Mouse (Mus musculus) limb, embryonic 11.5 days (tissue): ENCODE measurements around the gene Ccdc62. TPM values are rescaled to one million over a fixed set of nuclear protein-coding genes. Genes with fewer than 3 reads are reported as not detected.
A peak's percentile ranks its signal among the peaks of the same experiment; 100 is the strongest.

Experiments
- ATAC-seq: fragments of 200-750 bp; cut with Nextera tagmentation; 2 replicates; pipeline ENCODE4 v1.8.0; 2017; ENCODE audit warnings: low read depth; ENCODE audit not compliant: insufficient number of reproducible peaks, low FRiP score, low TSS enrichment
- DNase-seq: peaks from one replicate; pipeline ENCODE4 v3.0.0-alpha.2; 2015; ENCODE audit warnings: low spot score
- H3K27ac ChIP-seq: fragments of 300-500 bp; sonication (generic); replicated peaks from 2 replicates; pipeline ENCODE4 v1.5.1; 2014; ENCODE audit warnings: low read depth, mild to moderate bottlenecking, low read length
- H3K27me3 ChIP-seq: fragments of 300-500 bp; sonication (generic); 2 replicates; pipeline ENCODE4 v1.6.1; 2014; ENCODE audit warnings: mild to moderate bottlenecking, low read length, mixed read lengths; ENCODE audit not compliant: control insufficient read depth, insufficient read depth
- H3K36me3 ChIP-seq: fragments of 300-500 bp; sonication (generic); 2 replicates; pipeline ENCODE4 v1.6.1; 2014; ENCODE audit warnings: mild to moderate bottlenecking, low read length, moderate library complexity, mixed read lengths; ENCODE audit not compliant: control insufficient read depth, insufficient read depth
- H3K4me1 ChIP-seq: fragments of 300-500 bp; sonication (generic); 2 replicates; pipeline ENCODE4 v1.6.1; 2014; ENCODE audit warnings: low read length, mixed read lengths; ENCODE audit not compliant: control insufficient read depth, insufficient read depth
- H3K4me2 ChIP-seq: fragments of 300-500 bp; sonication (generic); 2 replicates; pipeline ENCODE4 v1.6.1; 2014; ENCODE audit warnings: low read depth, mild to moderate bottlenecking, moderate library complexity; ENCODE audit not compliant: severe bottlenecking
- H3K4me3 ChIP-seq: fragments of 300-500 bp; sonication (generic); 2 replicates; pipeline ENCODE4 v1.5.1; 2014; ENCODE audit warnings: low read depth, low read length
- H3K9ac ChIP-seq: fragments of 300-500 bp; sonication (generic); 2 replicates; pipeline ENCODE4 v1.6.1; 2014; ENCODE audit warnings: mild to moderate bottlenecking, low read length
- H3K9me3 ChIP-seq: fragments of 300-500 bp; sonication (generic); 2 replicates; pipeline ENCODE4 v1.6.1; 2016; ENCODE audit warnings: low read length; ENCODE audit not compliant: control insufficient read depth
- WGBS: fragments of 180-500 bp; shearing (Covaris S2); extraction: QIAGEN DNeasy Blood & Tissue Kit; methylation state at CpG from one replicate; pipeline ENCODE4 v1.1.7; 2014; 5-methylcytosine and 5-hydroxymethylcytosine counted together
- polyA plus RNA-seq: library from polyadenylated mRNA; unstranded; fragments of >200 nt; fragmentation: Nextera tagmentation; extraction: Ambion mirVana; gene quantifications from 2 replicates; pipeline ENCODE4 v1.2.1, GENCODE M21; 2014

Ccdc62 gene
- polyA plus RNA-seq, 1 experiment from 2014 or later: 7.3 TPM

GRCm38 (mm10) chr5:124010910-124011655, 80.6 kb downstream of the Ccdc62 start:
- Histone ChIP-seq H3K4me1 (peaks cover 28% of the 10 kb centered on the region), H3K4me3 (no peak overlapping the region), H3K27me3 (no peaks in the 10 kb centered on the region), H3K9me3 (no peaks in the 10 kb centered on the region), H3K27ac (peak overlapping the region; percentile 24), H3K36me3 (peaks cover 13% of the 10 kb centered on the region; the same call in 1 of the 2 replicates), H3K4me2 (peak overlapping the region; percentile 25; the same call in 1 of the 2 replicates), H3K9ac (0 out of 2 replicates have a peak overlapping the region, but pooled peaks have one; percentile 34)
- DNase-seq: peak; percentile 66
- ATAC-seq: peak; percentile 18; the same call in 1 of the 2 replicates
- 8% methylated on average over 19 of the region's 19 CpGs for WGBS

DNA sequence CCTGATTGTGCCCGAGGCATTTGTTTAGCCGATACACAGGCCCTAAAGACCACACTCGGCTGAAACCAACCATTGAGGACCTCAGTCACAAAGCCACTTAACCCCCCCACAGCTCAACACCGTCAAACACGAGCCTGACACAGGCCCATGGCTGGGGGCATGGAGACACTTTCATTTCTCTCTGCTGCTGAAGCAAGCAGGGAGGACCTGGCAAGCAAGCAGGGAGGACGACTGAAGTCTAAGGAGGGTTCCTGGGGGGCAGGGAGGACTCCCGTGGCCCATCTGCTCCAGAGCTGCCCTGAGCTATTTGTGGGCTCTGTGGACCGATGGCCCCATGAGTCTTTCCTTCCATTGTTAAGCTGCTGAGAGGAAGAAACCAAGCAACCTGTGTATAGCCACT, 81.4 kb downstream of the Ccdc62 start:
- ATAC-seq (no peak), DNase-seq (no peak)
- H3K4me3 ChIP-seq: no peak overlapping the region
- H3K36me3 ChIP-seq: peaks cover 7% of the 10 kb centered on the region; the same call in 1 of the 2 replicates
- no peak overlapping the region for H3K9ac ChIP-seq
- H3K27me3 ChIP-seq: no peaks in the 10 kb centered on the region
- no peak overlapping the region for H3K27ac ChIP-seq
- no peak overlapping the region; the same call in 1 of the 2 replicates for H3K4me2 ChIP-seq
- H3K9me3 ChIP-seq: no peaks in the 10 kb centered on the region
- H3K4me1 ChIP-seq: peaks cover 28% of the 10 kb centered on the region
- 30% methylated on average over 8 of the region's 8 CpGs for WGBS

- ATAC-seq (no peak), DNase-seq (no peak)
- Histone ChIP-seq H3K36me3 (peaks cover 7% of the 10 kb centered on the region; the same call in 1 of the 2 replicates), H3K4me1 (peaks cover 28% of the 10 kb centered on the region), H3K27me3 (no peaks in the 10 kb centered on the region), H3K9me3 (no peaks in the 10 kb centered on the region), H3K9ac (no peak overlapping the region), H3K27ac (no peak overlapping the region), H3K4me3 (no peak overlapping the region), H3K4me2 (no peak overlapping the region)
- 86% methylated on average over 10 of the region's 10 CpGs for WGBS
Measured at GRCm38 (mm10) chr5:124012885-124013284, 82.4 kb downstream of the Ccdc62 start.

- peaks cover 28% of the 10 kb centered on the region for H3K4me1 ChIP-seq
- H3K36me3 ChIP-seq: no peaks in the 10 kb centered on the region; the same call in 1 of the 2 replicates
- no peak overlapping the region for H3K9ac ChIP-seq
- H3K4me3 ChIP-seq: no peak overlapping the region
- no peak overlapping the region for H3K4me2 ChIP-seq
- no peak for ATAC-seq
- no peak for DNase-seq
- no peaks in the 10 kb centered on the region for H3K9me3 ChIP-seq
- WGBS: 87% methylated on average over 16 of the region's 16 CpGs
- no peaks in the 10 kb centered on the region for H3K27me3 ChIP-seq
- H3K27ac ChIP-seq: no peak overlapping the region
Measured at GRCm38 (mm10) chr5:124013747-124014146, 83.3 kb downstream of the Ccdc62 start.

DNA sequence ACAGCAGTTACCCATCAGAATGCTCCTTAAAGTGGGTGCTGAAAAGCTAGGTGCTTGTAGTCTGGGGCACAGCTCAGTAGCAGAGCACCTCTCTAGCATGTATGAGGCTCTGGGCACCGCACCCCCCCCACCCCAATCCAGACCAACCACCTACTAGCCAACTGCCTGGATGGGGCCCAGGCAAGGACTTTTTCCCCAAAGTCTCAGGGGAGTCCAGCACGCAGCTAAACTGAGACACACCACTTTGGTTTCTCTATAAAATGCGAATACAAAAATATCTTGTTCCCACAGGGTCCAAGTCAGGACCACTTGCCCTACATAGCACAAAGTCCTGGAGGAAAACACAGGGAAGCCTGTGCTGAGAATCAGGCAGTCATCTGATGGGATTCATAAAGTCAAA, 83.7 kb downstream of the Ccdc62 start:
- Histone ChIP-seq H3K27me3 (no peaks in the 10 kb centered on the region), H3K9ac (no peak overlapping the region), H3K36me3 (no peaks in the 10 kb centered on the region; the same call in 1 of the 2 replicates), H3K9me3 (no peaks in the 10 kb centered on the region), H3K4me2 (no peak overlapping the region), H3K27ac (no peak overlapping the region), H3K4me3 (no peak overlapping the region), H3K4me1 (peaks cover 28% of the 10 kb centered on the region)
- no peak for ATAC-seq
- 91% methylated on average over 3 of the region's 3 CpGs for WGBS
- no peak for DNase-seq

DNA sequence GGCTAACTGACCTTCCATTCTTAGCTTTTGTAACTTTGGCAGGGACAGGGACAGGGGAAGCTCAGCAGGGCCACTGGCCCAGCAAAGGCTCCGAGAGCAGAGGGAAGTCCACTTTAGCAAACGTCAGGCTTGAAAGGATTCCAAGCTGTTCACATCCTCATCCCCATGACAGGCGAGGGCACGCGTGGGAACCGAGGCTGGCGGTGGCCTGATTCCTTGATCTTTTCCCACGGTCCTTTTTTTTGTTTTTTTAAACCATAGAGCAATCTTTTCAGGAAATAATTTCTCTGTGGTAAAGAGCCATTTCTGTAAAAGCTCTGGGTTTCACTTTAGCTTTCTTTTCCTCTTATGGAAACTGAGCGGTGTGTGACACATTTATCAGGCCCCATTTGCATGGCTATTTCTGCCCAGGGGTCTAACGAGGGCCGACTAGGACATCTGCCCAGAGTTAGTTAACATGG, 84.3 kb downstream of the Ccdc62 start:
- Histone ChIP-seq H3K4me3 (no peak overlapping the region), H3K9me3 (no peaks in the 10 kb centered on the region), H3K36me3 (no peaks in the 10 kb centered on the region; the same call in 1 of the 2 replicates), H3K27ac (no peak overlapping the region), H3K4me1 (peaks cover 28% of the 10 kb centered on the region), H3K27me3 (no peaks in the 10 kb centered on the region), H3K4me2 (no peak overlapping the region), H3K9ac (no peak overlapping the region)
- 58% methylated on average over 11 of the region's 11 CpGs for WGBS
- ATAC-seq: no peak
- no peak for DNase-seq

- Histone ChIP-seq H3K4me1 (peaks cover 25% of the 10 kb centered on the region), H3K4me2 (no peak overlapping the region), H3K9ac (no peak overlapping the region), H3K36me3 (no peaks in the 10 kb centered on the region; the same call in 1 of the 2 replicates), H3K27ac (no peak overlapping the region), H3K4me3 (no peak overlapping the region), H3K27me3 (no peaks in the 10 kb centered on the region), H3K9me3 (no peaks in the 10 kb centered on the region)
- ATAC-seq (no peak), DNase-seq (no peak)
- WGBS: 84% methylated on average over 2 of the region's 2 CpGs
Measured at GRCm38 (mm10) chr5:124015727-124016126, 85.2 kb downstream of the Ccdc62 start.

- 91% methylated on average over 7 of the region's 7 CpGs for WGBS
- no peak overlapping the region for H3K4me3 ChIP-seq
- no peak overlapping the region for H3K27ac ChIP-seq
- no peaks in the 10 kb centered on the region for H3K9me3 ChIP-seq
- no peak overlapping the region for H3K9ac ChIP-seq
- H3K36me3 ChIP-seq: no peaks in the 10 kb centered on the region; the same call in 1 of the 2 replicates
- peaks cover 18% of the 10 kb centered on the region for H3K4me1 ChIP-seq
- ATAC-seq: no peak
- H3K27me3 ChIP-seq: no peaks in the 10 kb centered on the region
- no peak for DNase-seq
- no peak overlapping the region for H3K4me2 ChIP-seq
Measured at GRCm38 (mm10) chr5:124016291-124016821, 85.9 kb downstream of the Ccdc62 start.
